Mouse (Mus musculus): ENCODE data around the gene Sept4. TPM values are rescaled to one million over a fixed set of nuclear protein-coding genes. Genes with fewer than 3 reads are reported as not detected.

Sept4 gene
- 159 and 174 TPM in 2 replicates for polyA plus RNA-seq (2012; rRNA removed)

DNA sequence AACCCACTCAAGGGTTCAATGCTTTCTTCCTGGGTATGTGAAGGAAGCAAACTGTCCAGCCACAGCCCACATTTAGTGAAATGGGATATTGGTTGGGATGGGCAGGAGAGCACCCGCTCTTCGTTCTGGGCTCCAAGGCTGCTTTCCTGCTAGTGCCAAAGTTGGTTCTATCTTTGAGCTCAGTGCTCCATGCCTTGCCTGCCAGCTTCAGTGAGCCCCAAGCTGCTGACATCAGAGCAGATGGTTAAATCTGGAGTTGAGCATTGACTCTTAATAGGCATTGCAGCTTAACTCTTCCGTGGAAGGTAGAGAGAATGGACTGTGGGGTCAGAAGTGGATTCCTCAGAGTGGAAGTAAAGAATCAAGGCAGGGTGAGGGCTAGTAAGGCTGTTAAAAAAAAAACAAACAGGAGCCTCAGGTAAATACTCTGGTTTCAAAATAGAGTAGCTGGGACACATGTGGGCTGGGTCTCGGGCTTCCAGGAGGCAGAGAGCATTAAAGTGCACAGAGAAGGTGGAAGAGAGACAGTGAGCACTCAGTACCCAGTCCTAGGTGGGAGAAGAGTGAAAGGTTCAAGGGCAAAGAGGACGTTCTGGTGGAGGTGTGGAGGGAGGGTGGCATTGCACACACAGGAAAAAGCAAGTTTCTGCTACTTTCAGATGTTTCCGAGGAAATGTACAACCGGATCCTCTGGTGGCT is at the start of gene Sept4:
Gene Sept4 (plus strand): TSS at position 649 of the 699 bp plus-strand sequence.
- Histone ChIP-seq H3K27ac (ENCODE audit: control insufficient read depth, insufficient read depth, low read depth, low read length) (no peak within 1 kb of the TSS), H3K27me3 (ENCODE audit: control insufficient read depth, insufficient read depth, low read length) (no peaks in the 10 kb centered on the region), H3K36me3 (ENCODE audit: control insufficient read depth, insufficient read depth, low read length) (no peaks in the 10 kb centered on the region), H3K4me1 (ENCODE audit: control insufficient read depth, insufficient read depth, low read length) (peaks cover 4% of the 10 kb centered on the region; the same call in 1 of the 2 replicates), H3K4me3 (ENCODE audit: control insufficient read depth, low read depth, low read length) (peak within 1 kb of the TSS; percentile 62)
- no peak for TF ChIP-seq CTCF (IDR thresholded peaks at IDR 0.05; ENCODE audit: control insufficient read depth, insufficient read depth, insufficient replicate concordance, low read depth, low read length)
- TF ChIP-seq POLR2A (IDR thresholded peaks at IDR 0.05; ENCODE audit: control insufficient read depth, low read depth, low read length), result no peak

DNA sequence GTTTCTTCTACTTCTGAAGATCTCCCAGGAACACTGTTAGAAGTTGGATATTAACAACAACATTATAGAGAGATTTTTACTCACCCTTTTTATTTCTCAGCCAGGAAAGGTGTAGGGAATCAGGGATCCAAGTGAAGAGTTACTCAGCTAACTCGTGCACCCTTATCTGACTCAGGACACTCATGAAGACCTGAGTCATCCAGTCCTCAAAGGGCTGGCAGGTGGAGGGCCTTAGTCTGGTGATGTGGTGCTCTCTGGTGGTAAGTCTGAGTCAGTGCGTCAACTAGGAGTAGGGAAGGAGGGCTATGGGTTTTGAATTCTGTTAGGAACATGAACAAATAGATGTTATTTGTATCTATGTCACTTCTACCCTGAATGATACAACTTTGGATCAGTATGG is 49.4 kb upstream of the Sept4 start:
- Histone ChIP-seq H3K27ac (ENCODE audit: control insufficient read depth, insufficient read depth, low read depth, low read length) (no peak overlapping the region), H3K27me3 (ENCODE audit: control insufficient read depth, insufficient read depth, low read length) (no peaks in the 10 kb centered on the region), H3K4me3 (ENCODE audit: control insufficient read depth, low read depth, low read length) (no peak overlapping the region), H3K36me3 (ENCODE audit: control insufficient read depth, insufficient read depth, low read length) (no peaks in the 10 kb centered on the region; the same call in none of the 2 replicates), H3K4me1 (ENCODE audit: control insufficient read depth, insufficient read depth, low read length) (no peaks in the 10 kb centered on the region)
- TF ChIP-seq POLR2A (IDR thresholded peaks at IDR 0.05; ENCODE audit: control insufficient read depth, low read depth, low read length) (no peak), CTCF (IDR thresholded peaks at IDR 0.05; ENCODE audit: control insufficient read depth, insufficient read depth, insufficient replicate concordance, low read depth, low read length) (peak; percentile 53; the same call in 1 of the 2 replicates)

DNA sequence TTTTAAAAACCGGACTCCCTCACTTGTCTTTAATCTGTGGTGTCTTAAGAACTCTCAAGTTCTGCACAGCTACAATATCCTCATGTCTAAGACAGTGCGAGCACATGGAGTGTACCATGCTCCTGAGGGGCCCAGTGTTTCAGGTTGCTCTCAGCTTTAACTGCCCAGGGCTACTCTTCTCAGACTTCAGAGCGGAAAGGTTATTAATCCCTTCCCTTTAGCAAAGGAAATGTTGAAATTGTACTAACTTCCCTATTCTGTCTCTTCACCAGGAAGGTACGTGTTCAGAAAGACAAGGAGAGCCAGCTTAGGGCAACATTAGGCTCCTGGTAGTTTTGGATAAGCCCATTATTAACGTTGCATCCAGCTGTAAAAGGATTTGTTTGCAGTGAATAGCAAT is 45.2 kb upstream of the Sept4 start:
- H3K27me3 ChIP-seq (ENCODE audit: control insufficient read depth, insufficient read depth, low read length), result no peaks in the 10 kb centered on the region
- H3K36me3 ChIP-seq (ENCODE audit: control insufficient read depth, insufficient read depth, low read length), result no peaks in the 10 kb centered on the region; the same call in 1 of the 2 replicates
- no peaks in the 10 kb centered on the region for H3K4me1 ChIP-seq (ENCODE audit: control insufficient read depth, insufficient read depth, low read length)
- TF ChIP-seq POLR2A (IDR thresholded peaks at IDR 0.05; ENCODE audit: control insufficient read depth, low read depth, low read length) (no peak), CTCF (IDR thresholded peaks at IDR 0.05; ENCODE audit: control insufficient read depth, insufficient read depth, insufficient replicate concordance, low read depth, low read length) (no peak)
- H3K4me3 ChIP-seq (ENCODE audit: control insufficient read depth, low read depth, low read length), result no peak overlapping the region
- no peak overlapping the region for H3K27ac ChIP-seq (ENCODE audit: control insufficient read depth, insufficient read depth, low read depth, low read length)

DNA sequence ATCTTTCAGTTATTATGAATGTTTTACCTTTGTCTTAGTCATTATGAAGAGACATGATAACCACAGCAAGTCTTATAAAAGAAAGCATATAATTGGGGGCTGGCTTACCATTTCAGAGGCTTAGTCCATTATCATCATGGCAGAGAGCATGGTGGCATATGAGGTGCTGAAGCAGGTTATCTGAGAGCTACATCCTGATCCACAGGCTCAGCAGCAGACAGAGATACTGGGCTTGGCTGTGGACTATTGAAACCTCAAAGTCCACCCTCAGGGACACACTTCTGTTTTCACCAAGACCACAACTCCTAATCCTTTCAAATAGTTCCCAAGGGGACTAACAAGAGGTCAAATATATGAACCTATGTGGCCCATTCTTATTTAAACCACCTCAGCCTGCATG is 44.7 kb upstream of the Sept4 start:
- Histone ChIP-seq H3K27me3 (ENCODE audit: control insufficient read depth, insufficient read depth, low read length) (no peaks in the 10 kb centered on the region), H3K36me3 (ENCODE audit: control insufficient read depth, insufficient read depth, low read length) (no peaks in the 10 kb centered on the region; the same call in 1 of the 2 replicates), H3K4me3 (ENCODE audit: control insufficient read depth, low read depth, low read length) (no peak overlapping the region), H3K27ac (ENCODE audit: control insufficient read depth, insufficient read depth, low read depth, low read length) (no peak overlapping the region), H3K4me1 (ENCODE audit: control insufficient read depth, insufficient read depth, low read length) (no peaks in the 10 kb centered on the region)
- TF ChIP-seq POLR2A (IDR thresholded peaks at IDR 0.05; ENCODE audit: control insufficient read depth, low read depth, low read length), result no peak

DNA sequence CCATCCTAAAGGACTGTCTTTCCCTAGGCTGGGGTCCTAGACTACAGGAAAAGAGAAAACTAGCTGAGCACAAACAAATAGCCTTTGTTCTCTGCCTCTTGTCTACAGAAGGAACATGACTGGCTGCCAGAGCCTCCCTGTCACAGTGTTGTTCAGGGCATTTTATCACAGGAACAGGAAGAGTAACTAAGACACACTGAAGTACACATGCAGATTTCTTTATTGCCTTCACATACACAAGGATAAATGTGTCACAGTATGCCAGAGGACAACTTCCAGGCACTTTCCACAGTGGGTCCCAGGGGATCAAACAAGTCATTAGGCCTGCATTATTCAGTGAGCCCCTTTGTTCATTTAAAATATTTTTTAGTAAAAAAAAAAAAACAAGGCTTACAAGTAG is 43.9 kb upstream of the Sept4 start:
- Histone ChIP-seq H3K4me3 (ENCODE audit: control insufficient read depth, low read depth, low read length) (no peak overlapping the region), H3K36me3 (ENCODE audit: control insufficient read depth, insufficient read depth, low read length) (no peaks in the 10 kb centered on the region; the same call in 1 of the 2 replicates), H3K27me3 (ENCODE audit: control insufficient read depth, insufficient read depth, low read length) (no peaks in the 10 kb centered on the region), H3K4me1 (ENCODE audit: control insufficient read depth, insufficient read depth, low read length) (no peaks in the 10 kb centered on the region), H3K27ac (ENCODE audit: control insufficient read depth, insufficient read depth, low read depth, low read length) (no peak overlapping the region)
- TF ChIP-seq POLR2A (IDR thresholded peaks at IDR 0.05; ENCODE audit: control insufficient read depth, low read depth, low read length), result no peak
- TF ChIP-seq CTCF (IDR thresholded peaks at IDR 0.05; ENCODE audit: control insufficient read depth, insufficient read depth, insufficient replicate concordance, low read depth, low read length), result no peak

DNA sequence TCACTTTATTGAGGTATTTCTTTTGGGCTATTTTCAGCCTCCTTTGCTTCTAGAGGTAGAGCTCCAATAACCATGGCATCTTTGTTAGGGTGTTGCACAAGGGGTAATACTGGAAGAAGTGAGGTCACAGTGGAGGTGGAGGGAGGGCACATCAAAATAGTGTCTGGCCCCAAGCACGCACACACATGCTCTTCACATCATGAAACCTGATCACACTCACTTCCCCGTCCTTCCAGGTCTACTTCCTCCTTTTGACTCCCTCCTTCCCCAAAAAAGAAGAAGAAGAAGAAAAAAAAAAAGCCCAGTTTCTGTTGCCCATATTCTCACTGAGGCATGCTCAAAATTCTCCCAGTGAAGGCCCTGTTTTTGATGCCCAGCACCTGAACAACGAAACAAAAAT is 41.3 kb upstream of the Sept4 start:
- no peak overlapping the region for H3K4me3 ChIP-seq (ENCODE audit: control insufficient read depth, low read depth, low read length)
- TF ChIP-seq CTCF (IDR thresholded peaks at IDR 0.05; ENCODE audit: control insufficient read depth, insufficient read depth, insufficient replicate concordance, low read depth, low read length), result no peak
- H3K36me3 ChIP-seq (ENCODE audit: control insufficient read depth, insufficient read depth, low read length), result no peaks in the 10 kb centered on the region; the same call in 1 of the 2 replicates
- no peak overlapping the region for H3K27ac ChIP-seq (ENCODE audit: control insufficient read depth, insufficient read depth, low read depth, low read length)
- H3K4me1 ChIP-seq (ENCODE audit: control insufficient read depth, insufficient read depth, low read length), result no peaks in the 10 kb centered on the region
- no peaks in the 10 kb centered on the region for H3K27me3 ChIP-seq (ENCODE audit: control insufficient read depth, insufficient read depth, low read length)

DNA sequence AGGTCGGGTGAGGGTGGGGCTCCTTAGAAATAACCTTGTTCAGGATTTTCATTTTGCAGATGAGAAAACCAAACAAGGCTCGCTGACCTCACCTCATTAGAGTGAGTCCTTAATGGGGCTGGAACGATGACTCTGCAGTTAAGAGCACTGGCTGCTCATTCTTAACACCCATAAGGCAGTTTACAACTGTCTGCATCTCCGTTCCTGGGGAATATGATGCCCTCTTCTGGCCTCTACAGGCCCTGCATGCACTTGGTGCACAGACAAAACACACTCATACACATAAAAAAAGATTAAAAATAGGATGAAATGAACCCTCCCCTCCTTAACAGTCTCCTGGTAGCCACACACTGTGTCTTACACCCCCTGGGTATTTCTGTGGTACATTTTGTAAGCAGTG is 40.7 kb upstream of the Sept4 start:
- H3K27me3 ChIP-seq (ENCODE audit: control insufficient read depth, insufficient read depth, low read length), result no peaks in the 10 kb centered on the region
- no peak overlapping the region for H3K4me3 ChIP-seq (ENCODE audit: control insufficient read depth, low read depth, low read length)
- no peak for TF ChIP-seq POLR2A (IDR thresholded peaks at IDR 0.05; ENCODE audit: control insufficient read depth, low read depth, low read length)
- no peak for TF ChIP-seq CTCF (IDR thresholded peaks at IDR 0.05; ENCODE audit: control insufficient read depth, insufficient read depth, insufficient replicate concordance, low read depth, low read length)
- no peaks in the 10 kb centered on the region for H3K4me1 ChIP-seq (ENCODE audit: control insufficient read depth, insufficient read depth, low read length)
- no peak overlapping the region for H3K27ac ChIP-seq (ENCODE audit: control insufficient read depth, insufficient read depth, low read depth, low read length)
- H3K36me3 ChIP-seq (ENCODE audit: control insufficient read depth, insufficient read depth, low read length), result no peaks in the 10 kb centered on the region; the same call in 1 of the 2 replicates
